Mouse (Mus musculus) common myeloid progenitor, adult 5-6 weeks (primary cell): ENCODE data around the gene 9530068E07Rik. TPM values are rescaled to one million over a fixed set of nuclear protein-coding genes. Genes with fewer than 3 reads are reported as not detected.

ENCODE experiments used
- ATAC-seq: replicated peaks from 2 replicates; pipeline ENCODE4 v1.8.0; 2016; ENCODE audit warnings: low read depth, mild to moderate bottlenecking, moderate TSS enrichment, inconsistent platforms; ENCODE audit not compliant: poor library complexity, severe bottlenecking
- total RNA-seq: library from RNA; stranded (forward); fragments of 200-1000, 187-1606 nt; gene quantifications from 2 replicates; pipeline ENCODE4 v1.2.3, GENCODE M21; 2017

The 9530068E07Rik gene
- total RNA-seq, 1 experiment from 2014 or later: 77.6 TPM

GRCm38 (mm10) chr11:52370135-52370452 is 26.1 kb upstream of the 9530068E07Rik start:
- ATAC-seq: no peak

DNA sequence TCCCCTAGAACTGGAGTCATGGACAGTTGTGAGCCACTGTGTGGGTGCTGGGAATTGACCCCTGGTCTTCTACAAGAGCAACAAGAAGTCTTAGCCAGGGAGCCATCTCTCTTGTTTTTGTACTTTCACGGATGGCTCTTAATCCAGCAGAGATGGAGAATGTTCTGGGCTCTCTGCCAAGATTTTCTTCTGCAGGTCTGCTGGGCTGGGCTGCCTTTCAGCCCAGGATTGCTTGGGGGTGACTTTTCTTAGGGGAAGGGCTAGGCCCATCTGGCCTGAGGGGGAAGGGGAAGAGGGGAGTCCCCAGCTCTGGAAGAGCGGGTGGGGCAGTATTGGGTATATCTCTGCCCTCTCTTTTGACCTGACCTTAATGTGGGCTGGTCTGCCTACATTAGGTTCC is 25.7 kb upstream of the 9530068E07Rik start:
- no peak for ATAC-seq

GRCm38 (mm10) chr11:52373841-52374240 is 22.4 kb upstream of the 9530068E07Rik start:
- ATAC-seq: no peak

GRCm38 (mm10) chr11:52374340-52374739 is 21.9 kb upstream of the 9530068E07Rik start:
- peak; percentile 72; the same call in 1 of the 2 replicates for ATAC-seq

DNA sequence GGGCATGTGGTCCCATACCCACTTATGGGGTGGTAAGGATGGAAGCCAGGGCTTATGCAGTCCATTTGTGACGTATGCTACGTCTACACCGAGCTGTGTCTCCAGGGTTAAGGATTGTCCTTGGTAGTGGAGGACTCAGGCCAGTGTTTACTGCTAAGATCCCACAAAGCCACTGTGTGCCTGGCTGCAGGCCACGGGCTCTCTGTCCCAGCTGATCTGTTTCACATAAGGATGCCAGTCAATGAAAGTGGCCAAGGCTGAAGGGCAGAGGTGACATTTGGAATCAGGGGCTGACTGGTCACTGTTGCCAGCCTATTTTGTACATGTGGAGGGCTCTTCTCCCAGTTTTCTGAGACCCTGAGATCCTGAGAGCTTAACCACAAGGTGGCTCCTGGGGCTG is 18.6 kb upstream of the 9530068E07Rik start:
- ATAC-seq: no peak

GRCm38 (mm10) chr11:52379241-52379640 is 17.0 kb upstream of the 9530068E07Rik start:
- no peak for ATAC-seq

GRCm38 (mm10) chr11:52383741-52384140 is 12.5 kb upstream of the 9530068E07Rik start:
- ATAC-seq: no peak

DNA sequence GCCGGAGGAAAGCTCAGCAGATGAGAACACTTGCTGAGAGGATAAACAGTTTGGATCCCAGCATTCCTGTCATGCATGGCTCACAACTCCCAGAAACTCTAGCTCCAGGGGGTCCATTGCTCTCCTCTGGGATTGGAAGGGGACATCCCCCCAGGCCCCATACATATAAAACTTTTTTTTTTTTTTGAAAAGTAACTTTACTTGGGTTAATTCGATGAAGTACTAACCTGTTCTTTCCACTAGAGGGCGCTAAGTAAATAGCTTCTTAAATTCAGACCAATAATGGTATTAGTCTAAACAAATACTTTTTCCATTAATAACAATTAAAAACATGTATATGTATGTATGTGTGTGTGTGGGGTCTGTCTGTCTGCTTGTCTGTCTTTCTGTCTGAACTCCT is 11.6 kb upstream of the 9530068E07Rik start:
- ATAC-seq: 0 out of 2 replicates have a peak, but pooled peaks have one; percentile 8

GRCm38 (mm10) chr11:52386892-52387291 is 9.3 kb upstream of the 9530068E07Rik start:
- no peak for ATAC-seq

DNA sequence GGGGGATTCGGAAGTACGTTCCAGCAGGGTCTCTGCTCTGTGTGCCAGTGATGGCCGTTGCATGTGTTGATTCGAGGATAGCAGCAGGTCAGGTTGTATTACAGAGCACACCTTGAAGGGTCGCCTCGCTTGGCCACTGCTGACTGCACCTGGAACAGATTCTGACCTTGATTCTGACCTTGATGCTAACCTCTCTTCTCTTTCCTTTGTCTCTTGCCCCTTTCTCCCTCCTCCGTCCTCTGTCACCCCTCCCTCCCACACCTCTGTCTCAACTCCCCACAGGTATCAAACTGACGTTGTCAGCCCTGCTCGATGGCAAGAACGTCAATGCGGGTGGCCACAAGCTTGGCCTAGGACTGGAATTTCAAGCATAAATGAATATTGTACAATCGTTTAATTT is 8.1 kb upstream of the 9530068E07Rik start:
- ATAC-seq: no peak

- ATAC-seq: 0 out of 2 replicates have a peak, but pooled peaks have one; percentile 25
Observed at GRCm38 (mm10) chr11:52388979-52389378, 7.2 kb upstream of the 9530068E07Rik start.

GRCm38 (mm10) chr11:52389933-52390332 is 6.3 kb upstream of the 9530068E07Rik start:
- ATAC-seq: 0 out of 2 replicates have a peak, but pooled peaks have one; percentile 39

- ATAC-seq: no peak
Observed at GRCm38 (mm10) chr11:52394494-52394893, 1.7 kb upstream of the 9530068E07Rik start.

DNA sequence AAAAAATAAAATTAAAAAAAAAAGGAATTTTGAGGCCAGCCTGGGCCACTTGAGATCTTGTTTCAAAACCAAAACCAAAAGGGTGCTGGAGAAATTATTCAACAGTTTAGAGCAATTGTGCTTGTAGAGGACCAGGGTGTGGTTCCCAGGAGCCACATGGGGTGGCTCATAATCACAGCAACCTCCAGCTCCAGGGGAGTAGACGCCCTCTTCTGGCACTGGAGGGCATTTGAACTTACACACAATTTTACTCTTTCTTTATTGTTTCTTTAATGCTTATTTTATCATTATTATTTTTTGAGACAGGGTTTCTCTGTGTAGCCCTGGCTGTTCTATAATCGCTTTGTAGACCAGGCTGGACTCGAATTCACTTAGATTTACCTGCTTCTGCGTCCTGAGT is 885 bp upstream of the 9530068E07Rik start:
- ATAC-seq: no peak

DNA sequence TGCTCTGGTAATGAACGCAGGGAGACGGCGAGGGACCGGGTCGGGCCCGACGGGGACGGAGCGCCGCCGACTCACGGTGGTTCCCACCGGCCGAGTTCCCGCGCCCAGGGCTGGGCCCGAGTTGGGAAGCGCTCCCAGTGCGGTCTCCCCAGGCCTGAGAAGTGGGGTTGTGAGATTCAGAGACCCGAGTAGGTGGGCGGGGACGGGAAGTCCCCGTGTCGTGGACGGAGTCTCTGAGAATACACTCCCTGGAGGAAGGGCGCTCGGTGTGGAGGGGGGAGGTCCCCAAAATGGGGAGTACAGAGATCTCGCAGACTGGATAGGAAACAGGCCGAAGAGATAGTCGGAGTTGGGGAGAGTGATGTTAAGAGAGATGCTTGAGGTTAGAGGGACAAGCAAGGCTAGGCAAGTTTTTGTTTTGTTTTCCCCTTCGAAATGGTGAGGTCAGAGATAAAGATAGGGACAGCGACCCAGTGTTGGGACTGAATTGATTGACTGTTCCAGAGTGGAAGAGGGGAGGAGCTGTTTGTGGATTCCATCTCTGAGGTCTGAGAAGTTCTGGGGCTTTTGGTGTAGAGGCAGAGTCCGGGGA is 465 bp downstream of the 9530068E07Rik start:
- peak; percentile 53 for ATAC-seq

DNA sequence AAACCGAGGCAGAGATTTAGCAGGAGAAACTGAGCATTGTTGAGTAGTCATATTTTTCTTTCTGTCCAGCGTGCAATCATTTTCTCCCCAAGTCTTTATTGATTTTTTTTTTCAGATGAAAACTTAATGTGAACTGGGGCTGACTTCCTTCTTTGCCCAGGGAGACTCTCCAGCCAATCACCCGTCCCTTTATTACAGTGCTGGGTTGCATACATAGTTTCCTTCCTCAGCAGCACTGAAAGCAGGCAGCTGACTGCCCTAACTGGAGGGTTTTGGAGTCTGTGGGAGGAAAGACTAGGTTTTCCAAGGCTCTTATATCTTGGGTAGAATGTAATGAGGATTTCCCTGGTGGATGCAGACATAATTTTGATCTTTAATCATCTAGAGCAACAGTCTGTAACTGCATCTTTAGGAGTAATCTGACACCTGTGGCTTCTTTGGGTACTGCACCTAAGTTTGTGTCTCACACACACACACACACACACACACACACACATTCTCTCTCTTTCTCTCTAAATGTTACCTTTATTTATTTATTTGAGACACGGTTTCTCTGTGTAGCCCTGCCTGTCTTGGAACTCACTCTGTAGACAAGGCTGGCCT is 1.3 kb downstream of the 9530068E07Rik start:
- no peak for ATAC-seq

DNA sequence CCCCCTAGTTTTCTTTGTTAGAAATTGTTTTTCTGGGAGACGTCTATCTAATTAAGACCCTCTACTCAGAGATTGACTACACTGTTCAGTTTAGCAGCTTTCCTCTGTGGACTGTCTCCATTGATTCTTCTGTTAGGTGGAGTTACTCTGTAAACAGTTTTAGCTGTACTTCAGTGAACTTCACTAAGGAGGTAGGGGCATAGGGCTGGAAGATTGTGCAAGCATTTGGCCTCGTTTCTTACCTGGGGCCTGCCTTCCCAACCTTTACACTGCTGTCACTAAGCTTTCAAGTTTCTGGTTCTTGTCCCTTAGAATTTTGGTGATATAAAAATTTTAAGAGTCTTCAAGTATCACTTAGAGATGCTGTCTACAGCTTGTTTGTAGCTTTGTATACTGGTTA is 5.2 kb downstream of the 9530068E07Rik start:
- ATAC-seq: no peak

DNA sequence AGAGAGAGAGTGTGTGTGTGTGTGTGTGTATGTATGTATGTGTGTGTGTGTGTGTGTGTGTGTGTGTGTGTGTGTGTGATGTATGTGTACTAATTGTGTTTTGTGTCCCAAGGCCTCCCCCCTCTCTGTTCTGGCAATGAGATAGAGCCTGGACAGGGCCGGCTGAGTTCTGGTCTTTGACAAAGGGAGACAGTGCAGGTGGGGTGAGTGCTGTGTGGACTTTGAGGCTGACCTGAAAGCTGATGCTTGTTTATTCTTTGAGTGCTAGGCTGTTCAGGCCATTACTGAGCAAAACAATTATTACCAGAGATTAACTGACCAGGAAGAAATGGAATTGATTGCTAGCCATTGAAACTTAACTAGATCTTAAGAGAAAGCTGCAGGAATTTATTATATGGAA is 6.3 kb downstream of the 9530068E07Rik start:
- no peak for ATAC-seq

DNA sequence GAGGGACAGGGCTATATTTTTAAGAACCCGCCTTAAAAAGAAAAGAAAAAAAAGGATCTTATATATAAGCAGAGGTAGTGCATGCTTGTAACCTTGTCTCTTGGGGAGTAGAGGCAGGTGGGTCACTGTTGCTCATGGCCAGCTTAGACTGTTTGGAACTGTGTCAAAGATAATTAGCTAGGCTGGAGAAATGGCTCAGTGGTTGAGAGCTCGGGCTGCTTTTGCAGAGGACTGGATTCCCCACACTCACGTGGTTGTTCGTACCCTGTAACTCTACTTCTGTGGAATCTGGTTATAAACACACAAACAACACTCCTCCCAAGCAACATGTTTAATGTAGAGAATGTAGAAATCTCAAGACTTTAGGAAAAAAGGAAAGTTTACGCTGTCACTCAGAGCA is 8.0 kb downstream of the 9530068E07Rik start:
- ATAC-seq: no peak

DNA sequence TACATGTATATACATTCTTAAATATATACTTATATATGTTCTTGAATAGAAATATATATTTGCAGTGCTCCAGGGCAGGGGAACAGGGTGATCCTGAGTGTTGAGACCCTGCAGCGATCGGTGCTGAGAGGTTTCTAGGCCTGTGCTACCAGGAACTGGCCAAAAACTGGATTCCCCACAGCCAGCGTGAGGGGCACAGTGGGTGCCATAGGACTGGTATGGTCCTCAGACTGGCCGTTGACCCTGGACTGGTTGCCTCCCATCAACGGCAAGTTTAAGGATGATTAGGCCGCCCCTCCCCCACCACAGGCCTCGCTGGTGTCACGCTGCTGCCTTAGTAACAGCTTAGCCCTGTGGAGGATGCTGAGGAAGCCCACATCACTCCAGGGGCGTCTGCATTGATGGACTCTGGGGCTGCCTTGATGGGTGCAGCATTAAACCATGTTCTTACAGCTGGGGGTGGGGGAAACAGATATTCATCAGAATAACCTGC is 9.0 kb downstream of the 9530068E07Rik start:
- ATAC-seq: no peak

DNA sequence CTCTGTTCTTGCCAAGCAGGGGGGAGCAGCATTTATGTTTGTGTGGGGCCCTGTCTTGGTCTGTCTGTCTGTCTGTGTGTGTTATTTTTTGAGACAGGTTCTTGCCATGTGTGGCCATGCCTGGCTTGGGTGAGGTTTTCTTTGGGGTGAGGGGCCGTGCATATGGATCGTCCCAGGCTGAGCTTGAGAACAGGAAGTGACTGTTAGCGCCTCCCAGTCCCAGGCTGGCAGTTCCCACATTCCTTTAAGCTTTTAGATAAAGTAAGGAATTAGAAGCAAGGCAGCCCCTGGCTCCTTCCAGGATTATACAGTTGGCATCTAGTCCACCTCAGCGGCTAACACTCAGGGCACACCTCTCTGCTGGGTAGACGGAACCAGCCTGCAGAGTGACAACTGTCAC is 13.1 kb downstream of the 9530068E07Rik start:
- no peak for ATAC-seq

DNA sequence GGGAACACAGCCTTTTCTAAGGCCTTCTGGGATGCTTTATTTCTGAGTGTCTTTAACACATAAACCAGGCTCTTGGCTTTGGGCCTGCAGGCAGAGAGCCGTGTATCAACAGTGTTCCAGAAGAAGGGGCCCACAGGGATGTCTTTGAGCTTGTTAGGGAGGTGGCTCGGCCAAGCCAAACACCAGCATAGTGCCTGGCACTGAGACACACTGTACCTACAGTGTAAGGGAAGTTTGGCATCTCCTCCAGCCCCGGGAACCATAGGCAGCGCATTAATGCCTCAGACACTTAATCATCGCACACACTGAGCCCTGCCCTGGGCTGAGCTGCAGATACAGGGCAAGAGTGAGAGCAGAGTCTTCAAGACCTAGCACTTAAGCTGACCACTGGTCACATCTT is 22.1 kb downstream of the 9530068E07Rik start:
- ATAC-seq: no peak
